Mouse (Mus musculus) lung, embryonic 14.5 days (tissue): ENCODE measurements around the gene Cd6. TPM values are rescaled to one million over a fixed set of nuclear protein-coding genes. Genes with fewer than 3 reads are reported as not detected.

Source experiments
- ATAC-seq: fragments of 200-750 bp; cut with Nextera tagmentation; 2 replicates; pipeline ENCODE4 v1.8.0; 2017; ENCODE audit warnings: mild to moderate bottlenecking, moderate TSS enrichment, moderate library complexity; ENCODE audit not compliant: insufficient read depth
- DNase-seq: peaks from one replicate; pipeline ENCODE4 v3.0.0-alpha.2; 2015
- H3K27ac ChIP-seq: fragments of 300-500 bp; sonication (generic); 2 replicates; pipeline ENCODE4 v1.5.1; 2014; ENCODE audit warnings: low read depth, mild to moderate bottlenecking, moderate library complexity
- H3K27me3 ChIP-seq: fragments of 300-500 bp; sonication (generic); 2 replicates; pipeline ENCODE4 v1.6.1; 2014; ENCODE audit warnings: low read length, control low read depth; ENCODE audit not compliant: insufficient read depth
- H3K36me3 ChIP-seq: fragments of 300-500 bp; sonication (generic); 2 replicates; pipeline ENCODE4 v1.6.1; 2014; ENCODE audit warnings: control low read depth; ENCODE audit not compliant: insufficient read depth
- H3K4me1 ChIP-seq: fragments of 300-500 bp; sonication (generic); 2 replicates; pipeline ENCODE4 v1.6.1; 2014; ENCODE audit warnings: antibody characterized with exemption, control low read depth; ENCODE audit not compliant: insufficient read depth
- H3K4me2 ChIP-seq: fragments of 300-500 bp; sonication (generic); 2 replicates; pipeline ENCODE4 v1.6.1; 2014; ENCODE audit warnings: mild to moderate bottlenecking
- H3K4me3 ChIP-seq: fragments of 300-500 bp; sonication (generic); 2 replicates; pipeline ENCODE4 v1.5.1; 2014; ENCODE audit warnings: low read depth, low read length
- H3K9ac ChIP-seq: fragments of 300-500 bp; sonication (generic); 2 replicates; pipeline ENCODE4 v1.6.1; 2014
- H3K9me3 ChIP-seq: fragments of 300-500 bp; sonication (generic); 2 replicates; pipeline ENCODE4 v1.6.1; 2016; ENCODE audit warnings: low read depth, low read length, control low read depth
- CTCF ChIP-seq: IDR thresholded peaks from 2 replicates; pipeline ENCODE4 v1.5.1; 2016; ENCODE audit warnings: antibody characterized with exemption, low read depth
- WGBS: fragments of 180-500 bp; shearing (Covaris S2); extraction: QIAGEN DNeasy Blood & Tissue Kit; methylation state at CpG from one replicate; pipeline ENCODE4 v1.1.7; 2014; 5-methylcytosine and 5-hydroxymethylcytosine counted together
- polyA plus RNA-seq: library from polyadenylated mRNA; unstranded; fragments of >200 nt; fragmentation: Nextera tagmentation; extraction: Ambion mirVana; gene quantifications from 2 replicates; pipeline ENCODE4 v1.2.1, GENCODE M21; 2014

The Cd6 gene
- polyA plus RNA-seq, 1 experiment from 2014 or later, result 0.17 TPM

DNA sequence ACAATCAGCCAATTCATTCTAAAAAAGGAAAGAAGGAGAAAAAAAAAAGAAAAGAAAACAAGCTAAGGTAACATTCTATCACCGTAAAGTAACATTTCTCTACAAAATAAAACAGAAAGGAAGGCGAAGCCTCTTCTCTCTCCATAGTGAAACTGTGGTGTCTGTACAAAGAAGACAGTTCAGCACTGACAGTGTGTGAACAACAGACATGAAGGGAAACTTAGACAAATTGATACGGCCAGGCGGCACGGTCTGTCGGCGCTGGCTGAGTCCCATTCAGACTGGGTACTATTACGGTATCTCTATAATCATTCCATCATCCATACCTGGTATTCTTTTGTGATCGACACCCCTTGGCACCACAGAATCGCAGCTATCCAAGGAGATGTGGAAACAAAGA, 57.0 kb downstream of the Cd6 start:
- Histone ChIP-seq H3K4me1 (no peaks in the 10 kb centered on the region), H3K27me3 (no peaks in the 10 kb centered on the region), H3K36me3 (no peaks in the 10 kb centered on the region), H3K9me3 (no peaks in the 10 kb centered on the region), H3K27ac (no peak overlapping the region), H3K4me2 (no peak overlapping the region), H3K4me3 (no peak overlapping the region), H3K9ac (no peak overlapping the region)
- ATAC-seq (no peak), DNase-seq (no peak)
- TF ChIP-seq CTCF, result no peak
- 87% methylated on average over 10 of the region's 10 CpGs for WGBS

DNA sequence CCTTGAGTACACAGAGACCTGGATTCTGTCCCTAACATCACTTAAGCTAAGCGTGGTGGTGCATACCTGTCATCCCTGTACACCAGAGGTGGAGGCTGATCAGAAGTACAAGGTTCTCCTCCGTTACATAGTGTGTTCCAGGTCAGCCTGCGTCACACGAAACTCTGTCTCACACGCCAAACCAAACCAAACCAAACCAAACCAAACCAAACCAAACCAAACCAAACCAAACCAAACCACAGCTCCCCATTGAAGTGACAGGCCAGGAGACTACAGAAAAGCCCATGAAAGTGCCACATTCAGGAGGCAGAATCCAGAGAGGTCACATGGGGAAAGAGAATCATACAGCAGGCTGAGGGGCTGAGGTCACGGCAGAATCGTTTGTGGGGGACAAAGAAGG, 57.9 kb downstream of the Cd6 start:
- Histone ChIP-seq H3K36me3 (no peaks in the 10 kb centered on the region), H3K4me1 (no peaks in the 10 kb centered on the region), H3K4me3 (no peak overlapping the region), H3K27ac (no peak overlapping the region), H3K4me2 (no peak overlapping the region), H3K27me3 (no peaks in the 10 kb centered on the region), H3K9ac (no peak overlapping the region), H3K9me3 (no peaks in the 10 kb centered on the region)
- no peak for DNase-seq
- no peak for TF ChIP-seq CTCF
- ATAC-seq, result no peak
- WGBS, result 68% methylated on average over 7 of the region's 7 CpGs

DNA sequence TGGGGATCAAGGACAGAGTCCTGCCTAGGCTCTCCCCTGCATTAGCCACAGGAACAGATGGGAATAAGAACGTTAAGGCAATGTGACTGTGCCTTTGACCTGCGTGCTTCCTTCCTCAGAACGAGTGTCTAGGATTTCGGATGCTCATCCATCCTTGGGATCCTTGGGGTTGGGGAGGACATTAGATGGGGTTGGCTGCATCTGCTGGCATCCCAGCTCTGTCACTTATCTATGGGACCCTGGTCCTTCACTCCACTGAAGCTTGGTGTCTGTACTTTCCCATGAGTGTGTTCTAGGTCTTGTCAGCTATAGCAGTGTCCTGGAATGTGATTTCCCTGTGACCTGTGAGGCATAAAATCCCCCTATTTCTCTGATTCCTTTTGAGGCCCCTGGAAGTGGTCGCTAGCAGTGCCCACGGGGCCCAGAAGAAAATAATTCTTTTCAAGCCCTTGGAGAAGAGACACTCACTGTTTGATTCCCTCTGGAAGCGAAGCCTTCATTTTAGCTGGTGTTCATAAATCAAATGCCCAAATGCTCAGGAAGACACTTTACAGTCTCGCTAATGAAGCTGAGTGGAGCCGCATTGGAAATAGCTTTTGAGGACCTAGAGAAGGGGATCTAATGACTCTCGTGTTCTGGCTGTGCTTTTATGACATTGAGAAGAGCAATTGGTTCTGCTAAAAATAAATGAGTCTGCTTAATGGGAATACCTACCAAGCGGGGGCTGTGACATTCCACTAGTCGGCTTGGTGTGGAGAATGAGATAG, 60.2 kb downstream of the Cd6 start:
- TF ChIP-seq CTCF, result no peak
- no peaks in the 10 kb centered on the region for H3K27me3 ChIP-seq
- H3K36me3 ChIP-seq, result no peaks in the 10 kb centered on the region
- ATAC-seq (no peak), DNase-seq (no peak)
- H3K9me3 ChIP-seq, result no peaks in the 10 kb centered on the region
- H3K9ac ChIP-seq, result no peak overlapping the region
- no peak overlapping the region for H3K4me3 ChIP-seq
- H3K4me1 ChIP-seq, result no peaks in the 10 kb centered on the region
- no peak overlapping the region for H3K4me2 ChIP-seq
- no peak overlapping the region for H3K27ac ChIP-seq
- WGBS, result 59% methylated on average over 12 of the region's 12 CpGs

DNA sequence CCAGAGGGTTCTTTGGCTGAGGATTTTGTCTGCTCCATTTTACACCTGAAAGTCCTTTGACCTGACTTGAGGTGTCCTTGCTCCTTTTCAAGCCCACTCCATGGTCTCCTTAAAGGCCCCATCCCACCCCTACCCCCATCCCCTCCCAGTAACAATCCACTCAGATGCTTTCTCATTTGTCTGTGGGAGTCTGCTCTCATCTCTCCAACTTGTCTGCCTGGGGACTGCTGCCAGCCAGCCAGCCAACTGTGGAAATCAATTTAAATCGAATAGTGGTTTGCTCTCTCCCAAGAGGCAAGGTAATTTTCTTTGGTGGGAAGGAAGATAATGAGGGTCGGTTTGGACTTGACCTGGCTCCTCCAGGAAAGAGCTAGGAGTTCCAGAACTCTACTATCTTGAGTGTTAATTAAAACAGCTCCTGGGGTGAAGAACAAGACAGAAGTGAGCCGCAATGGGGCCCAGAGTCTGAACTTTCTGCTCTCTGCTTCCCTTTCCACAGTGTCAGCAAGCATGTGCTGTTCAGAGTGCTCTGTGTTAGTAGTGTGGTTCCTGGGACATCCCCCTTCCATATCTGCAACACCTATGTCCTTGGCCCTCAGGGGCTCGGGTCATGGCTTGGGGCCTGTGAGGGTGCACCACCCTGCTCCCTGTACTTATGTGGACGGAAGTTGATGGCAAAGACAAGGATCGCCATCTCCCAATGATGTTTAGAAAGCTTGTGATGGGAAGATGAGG, 61.0 kb downstream of the Cd6 start:
- no peak overlapping the region for H3K9ac ChIP-seq
- H3K27ac ChIP-seq, result no peak overlapping the region
- ATAC-seq (no peak), DNase-seq (no peak)
- no peaks in the 10 kb centered on the region for H3K27me3 ChIP-seq
- TF ChIP-seq CTCF, result no peak
- no peaks in the 10 kb centered on the region for H3K4me1 ChIP-seq
- H3K4me3 ChIP-seq, result no peak overlapping the region
- WGBS, result 71% methylated on average over 6 of the region's 6 CpGs
- H3K9me3 ChIP-seq, result no peaks in the 10 kb centered on the region
- no peak overlapping the region for H3K4me2 ChIP-seq
- no peaks in the 10 kb centered on the region for H3K36me3 ChIP-seq

DNA sequence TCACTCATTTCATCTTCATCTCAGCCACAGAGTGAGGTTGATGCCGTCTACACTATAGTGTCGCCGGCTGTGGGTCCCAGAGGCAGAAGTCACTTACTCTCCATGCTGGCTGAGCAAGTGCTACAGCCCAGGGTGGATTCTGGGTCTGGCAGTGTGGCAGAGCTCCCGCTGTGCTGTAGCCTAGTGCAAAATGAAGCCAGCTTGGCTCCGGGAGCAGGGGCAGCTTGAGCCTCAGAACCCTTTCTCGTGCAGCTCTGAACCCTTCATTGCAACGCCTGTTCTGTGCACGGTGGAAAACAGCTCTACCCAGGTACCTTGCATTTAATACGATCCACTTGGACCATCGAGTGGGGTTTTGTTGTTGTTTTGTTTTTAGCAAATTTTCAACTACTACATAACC, 62.2 kb downstream of the Cd6 start:
- H3K27me3 ChIP-seq, result no peaks in the 10 kb centered on the region
- 84% methylated on average over 10 of the region's 10 CpGs for WGBS
- TF ChIP-seq CTCF, result no peak

DNA sequence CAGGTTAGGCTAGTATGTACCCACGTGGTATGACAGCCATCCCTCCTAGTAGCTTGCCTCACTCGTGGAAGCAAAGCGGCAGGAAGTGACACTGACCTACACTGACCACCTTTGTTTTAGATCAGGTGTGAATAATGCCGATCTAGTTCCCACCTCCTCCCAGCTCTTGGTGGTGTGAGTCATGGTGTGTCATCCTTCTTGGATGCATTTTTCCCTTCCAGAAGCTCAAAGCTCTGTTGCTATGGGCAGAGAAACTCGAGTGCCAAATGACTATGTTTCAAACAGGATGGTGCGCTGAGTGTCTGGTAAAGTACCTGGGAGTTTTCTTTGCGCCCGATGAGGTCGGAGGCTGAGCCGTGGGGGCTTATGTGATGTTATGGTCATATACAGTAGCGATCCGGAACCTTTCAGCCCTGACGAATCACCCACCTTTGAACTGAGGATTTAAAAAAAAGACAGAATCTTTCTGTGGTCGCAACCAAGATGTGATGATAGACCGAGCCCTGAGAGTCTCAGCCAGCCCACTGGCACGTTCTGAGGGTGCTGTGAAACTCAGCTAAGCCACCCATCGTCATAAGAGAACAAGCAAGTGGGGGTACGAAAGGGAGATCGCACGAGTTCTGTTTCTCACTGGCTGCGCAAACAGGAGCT, 66.4 kb downstream of the Cd6 start:
- DNase-seq (no peak), ATAC-seq (no peak)
- Histone ChIP-seq H3K27ac (no peak overlapping the region), H3K27me3 (no peaks in the 10 kb centered on the region), H3K9me3 (no peaks in the 10 kb centered on the region), H3K4me1 (no peaks in the 10 kb centered on the region), H3K36me3 (no peaks in the 10 kb centered on the region), H3K4me2 (no peak overlapping the region), H3K4me3 (no peak overlapping the region), H3K9ac (no peak overlapping the region)
- 66% methylated on average over 21 of the region's 21 CpGs for WGBS
- no peak for TF ChIP-seq CTCF

More for the DNA sequence above, 62.2 kb downstream of the Cd6 start:
- H3K36me3 ChIP-seq, result no peaks in the 10 kb centered on the region
- no peak for ATAC-seq
- no peak overlapping the region for H3K27ac ChIP-seq
- no peak for DNase-seq
- no peak overlapping the region for H3K4me2 ChIP-seq
- H3K9ac ChIP-seq, result no peak overlapping the region
- no peaks in the 10 kb centered on the region for H3K4me1 ChIP-seq
- H3K4me3 ChIP-seq, result no peak overlapping the region
- no peaks in the 10 kb centered on the region for H3K9me3 ChIP-seq

DNA sequence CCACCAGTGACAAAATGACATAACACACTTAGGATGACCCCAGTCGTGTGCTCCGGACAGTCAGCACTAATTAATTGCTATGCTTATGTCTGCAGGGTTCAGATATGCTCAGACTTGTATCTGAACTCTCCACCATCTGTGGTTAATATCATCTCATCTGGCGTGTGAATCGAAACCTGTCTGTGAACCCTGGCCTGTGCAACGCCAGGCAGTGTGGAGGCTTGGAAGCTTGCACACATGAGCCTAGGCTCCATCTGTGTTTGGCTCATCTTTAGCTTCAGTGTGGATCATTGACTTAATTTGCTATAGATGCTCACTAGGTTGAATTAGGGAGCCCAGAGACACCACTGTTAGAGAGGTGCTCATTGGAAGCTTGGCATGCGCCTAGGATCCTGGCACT, 67.4 kb downstream of the Cd6 start:
- no peak for ATAC-seq
- WGBS, result 57% methylated on average over 6 of the region's 6 CpGs

More for the DNA sequence above, 67.4 kb downstream of the Cd6 start:
- Histone ChIP-seq H3K4me1 (no peaks in the 10 kb centered on the region), H3K36me3 (no peaks in the 10 kb centered on the region), H3K27me3 (no peaks in the 10 kb centered on the region), H3K4me3 (no peak overlapping the region), H3K27ac (no peak overlapping the region), H3K4me2 (no peak overlapping the region), H3K9ac (no peak overlapping the region), H3K9me3 (no peaks in the 10 kb centered on the region)
- no peak for TF ChIP-seq CTCF
- no peak for DNase-seq
